Mouse (Mus musculus) liver, embryonic 16.5 days (tissue): ENCODE data around the gene Zfp568. TPM values are rescaled to one million over a fixed set of nuclear protein-coding genes. Genes with fewer than 3 reads are reported as not detected.

Experiments used
- ATAC-seq: fragments of 200-750 bp; cut with Nextera tagmentation; 2 replicates; pipeline ENCODE4 v1.8.0; 2017; ENCODE audit warnings: low read depth, mild to moderate bottlenecking, moderate number of reproducible peaks, moderate library complexity
- H3K27ac ChIP-seq: fragments of 300-500 bp; sonication (generic); 2 replicates; pipeline ENCODE4 v1.5.1; 2014; ENCODE audit warnings: mild to moderate bottlenecking, low read length
- H3K27me3 ChIP-seq: fragments of 300-500 bp; sonication (generic); 2 replicates; pipeline ENCODE4 v1.6.1; 2014; ENCODE audit warnings: low read depth, low read length, mixed read lengths; ENCODE audit not compliant: control insufficient read depth, insufficient read depth
- H3K36me3 ChIP-seq: fragments of 300-500 bp; sonication (generic); 2 replicates; pipeline ENCODE4 v1.6.1; 2014; ENCODE audit warnings: mild to moderate bottlenecking; ENCODE audit not compliant: control insufficient read depth, insufficient read depth
- H3K4me1 ChIP-seq: fragments of 300-500 bp; sonication (generic); 2 replicates; pipeline ENCODE4 v1.6.1; 2014; ENCODE audit warnings: low read depth, low read length, mixed read lengths; ENCODE audit not compliant: control insufficient read depth
- H3K4me2 ChIP-seq: fragments of 300-500 bp; sonication (generic); 2 replicates; pipeline ENCODE4 v1.6.1; 2014; ENCODE audit warnings: low read depth, low read length, mixed read lengths
- H3K4me3 ChIP-seq: fragments of 300-500 bp; sonication (generic); 2 replicates; pipeline ENCODE4 v1.5.1; 2014; ENCODE audit warnings: low read depth, mild to moderate bottlenecking, low read length
- H3K9ac ChIP-seq: fragments of 300-500 bp; sonication (generic); 2 replicates; pipeline ENCODE4 v1.6.1; 2014; ENCODE audit warnings: low read depth, low read length
- H3K9me3 ChIP-seq: fragments of 300-500 bp; sonication (generic); replicated peaks from 2 replicates; pipeline ENCODE4 v1.6.1; 2016; ENCODE audit warnings: low read length; ENCODE audit not compliant: control insufficient read depth
- WGBS: fragments of 180-500 bp; shearing (Covaris S2); extraction: QIAGEN DNeasy Blood & Tissue Kit; methylation state at CpG from one replicate; pipeline ENCODE4 v1.1.7; 2014; ENCODE audit not compliant: insufficient replicate concordance; 5-methylcytosine and 5-hydroxymethylcytosine counted together
- polyA plus RNA-seq: library from polyadenylated mRNA; unstranded; fragments of >200 nt; fragmentation: Nextera tagmentation; extraction: Ambion mirVana; gene quantifications from 2 replicates; pipeline ENCODE4 v1.2.1, GENCODE M21; 2015

Zfp568 gene
- 8.1 and 8.2 TPM in 2 replicates for polyA plus RNA-seq

- Histone ChIP-seq H3K9ac (peak within 1 kb of the TSS; percentile 91), H3K9me3 (no peaks in the 10 kb centered on the region), H3K27ac (peak within 1 kb of the TSS; percentile 95), H3K4me1 (peaks cover 10% of the 10 kb centered on the region), H3K27me3 (no peaks in the 10 kb centered on the region), H3K4me2 (peak within 1 kb of the TSS; percentile 85), H3K36me3 (peaks cover 9% of the 10 kb centered on the region), H3K4me3 (peak within 1 kb of the TSS; percentile 95)
- ATAC-seq: peak; percentile 90
- whole genome bisulfite sequencing: under 1% methylated on average over 62 of the region's 62 CpGs
These were observed at the start of gene Zfp568 for GRCm38 (mm10) chr7:29983690-29984380. Gene Zfp568 (plus strand): TSS chr7:29983955.

GRCm38 (mm10) chr7:29938856-29939255 is 44.9 kb upstream of the Zfp568 start:
- Histone ChIP-seq H3K9ac (no peak overlapping the region), H3K36me3 (peaks cover 13% of the 10 kb centered on the region), H3K4me3 (no peak overlapping the region), H3K4me2 (no peak overlapping the region), H3K27me3 (no peaks in the 10 kb centered on the region), H3K4me1 (no peaks in the 10 kb centered on the region), H3K27ac (no peak overlapping the region), H3K9me3 (no peaks in the 10 kb centered on the region)
- no peak for ATAC-seq
- 58% methylated on average over 6 of the region's 6 CpGs for WGBS

- WGBS: 84% methylated on average over 11 of the region's 11 CpGs
- no peaks in the 10 kb centered on the region for H3K9me3 ChIP-seq
- H3K27me3 ChIP-seq: no peaks in the 10 kb centered on the region
- ATAC-seq: no peak
- no peak overlapping the region for H3K27ac ChIP-seq
- no peak overlapping the region for H3K9ac ChIP-seq
- no peaks in the 10 kb centered on the region for H3K4me1 ChIP-seq
- 0 out of 2 replicates have a peak, but pooled peaks cover 2% of the 10 kb centered on the region for H3K36me3 ChIP-seq
- no peak overlapping the region for H3K4me3 ChIP-seq
- H3K4me2 ChIP-seq: no peak overlapping the region
These were observed 42.7 kb upstream of the Zfp568 start for GRCm38 (mm10) chr7:29941027-29941426.

- Histone ChIP-seq H3K4me1 (no peaks in the 10 kb centered on the region), H3K27me3 (no peaks in the 10 kb centered on the region), H3K9ac (no peak overlapping the region), H3K4me3 (no peak overlapping the region), H3K27ac (no peak overlapping the region), H3K36me3 (0 out of 2 replicates have a peak, but pooled peaks cover under 1% of the 10 kb centered on the region), H3K9me3 (no peaks in the 10 kb centered on the region), H3K4me2 (no peak overlapping the region)
- ATAC-seq: no peak
- 56% methylated on average over 2 of the region's 2 CpGs for WGBS
These were observed 41.0 kb upstream of the Zfp568 start for GRCm38 (mm10) chr7:29942740-29943139.

GRCm38 (mm10) chr7:29943720-29944119 is 40.0 kb upstream of the Zfp568 start:
- no peak overlapping the region for H3K27ac ChIP-seq
- no peak overlapping the region for H3K4me3 ChIP-seq
- no peak for ATAC-seq
- H3K4me1 ChIP-seq: no peaks in the 10 kb centered on the region
- H3K9ac ChIP-seq: no peak overlapping the region
- 64% methylated on average over 2 of the region's 2 CpGs for WGBS
- H3K4me2 ChIP-seq: no peak overlapping the region
- no peaks in the 10 kb centered on the region for H3K36me3 ChIP-seq
- H3K27me3 ChIP-seq: no peaks in the 10 kb centered on the region
- no peaks in the 10 kb centered on the region for H3K9me3 ChIP-seq

GRCm38 (mm10) chr7:29944201-29944600 is 39.6 kb upstream of the Zfp568 start:
- Histone ChIP-seq H3K4me2 (no peak overlapping the region), H3K27ac (no peak overlapping the region), H3K4me3 (no peak overlapping the region), H3K4me1 (no peaks in the 10 kb centered on the region), H3K9ac (no peak overlapping the region), H3K36me3 (no peaks in the 10 kb centered on the region), H3K27me3 (no peaks in the 10 kb centered on the region), H3K9me3 (no peaks in the 10 kb centered on the region)
- ATAC-seq: no peak
- 57% methylated on average over 2 of the region's 2 CpGs for WGBS

GRCm38 (mm10) chr7:29953086-29953485 is 30.7 kb upstream of the Zfp568 start:
- Histone ChIP-seq H3K9ac (peak overlapping the region; percentile 85), H3K4me3 (peak overlapping the region; percentile 78), H3K36me3 (no peaks in the 10 kb centered on the region), H3K4me1 (peaks cover 3% of the 10 kb centered on the region), H3K4me2 (peak overlapping the region; percentile 83), H3K9me3 (peaks cover 3% of the 10 kb centered on the region; the same call in 1 of the 2 replicates), H3K27me3 (no peaks in the 10 kb centered on the region), H3K27ac (no peak overlapping the region)
- 35% methylated on average over 10 of the region's 10 CpGs for WGBS
- no peak for ATAC-seq

GRCm38 (mm10) chr7:29953513-29954401 is 30.0 kb upstream of the Zfp568 start, which contains the start of gene Zfp74:
Gene Zfp74 (minus strand): TSS chr7:29954089.
- H3K4me2 ChIP-seq: peak within 1 kb of the TSS; percentile 83

More at GRCm38 (mm10) chr7:29953513-29954401, 30.0 kb upstream of the Zfp568 start, which contains the start of gene Zfp74:
- Histone ChIP-seq H3K4me3 (peak within 1 kb of the TSS; percentile 78), H3K4me1 (peaks cover 3% of the 10 kb centered on the region), H3K27ac (peak within 1 kb of the TSS; percentile 87), H3K36me3 (no peaks in the 10 kb centered on the region), H3K27me3 (no peaks in the 10 kb centered on the region), H3K9me3 (peaks cover 3% of the 10 kb centered on the region; the same call in 1 of the 2 replicates), H3K9ac (peak within 1 kb of the TSS; percentile 85)
- WGBS: under 1% methylated on average over 51 of the region's 52 CpGs
- ATAC-seq: peak; percentile 92
